27 mouse cellular contexts compared by ENCODE assay signal in genomic region chr3:142777227-142777626, GRCm38 (mm10). TPM values are rescaled to one million over a fixed set of nuclear protein-coding genes. Genes with fewer than 3 reads are reported as not detected.
DNase-seq lines count a peak whose midpoint lies in the region; ATAC-seq lines count a peak whose summit lies in the region.
"Had no signal": no experiment of that assay in that cellular context is flagged by ENCODE, and none has a peak within 500 bp of the region (broad histone marks: within the 10 kb centered on the region; RNA-seq: fewer than 3 reads in every experiment).

No protein-coding gene starts in this region.

- WGBS in neural tube, embryonic 15.5 days: 87% methylated on average over 3 of the region's 3 CpGs

- H3K27ac ChIP-seq in neural tube, embryonic 15.5 days (replicated peaks): no peak overlapping the region
- H3K27ac ChIP-seq: embryonic facial prominence, embryonic 13.5 days; embryonic facial prominence, embryonic 15.5 days; forebrain, embryonic 10.5 days; forebrain, embryonic 12.5 days had no signal

- H3K4me2 ChIP-seq in neural tube, embryonic 15.5 days: no peak overlapping the region
- H3K4me2 ChIP-seq: embryonic facial prominence, embryonic 13.5 days; embryonic facial prominence, embryonic 15.5 days; forebrain, embryonic 12.5 days had no signal

- H3K4me1 ChIP-seq in neural tube, embryonic 15.5 days: no peaks in the 10 kb centered on the region
- H3K4me1 ChIP-seq: embryonic facial prominence, embryonic 13.5 days; embryonic facial prominence, embryonic 15.5 days; forebrain, embryonic 10.5 days; forebrain, embryonic 12.5 days had no signal

- no peak overlapping the region for H3K9ac ChIP-seq in neural tube, embryonic 15.5 days (replicated peaks)
- H3K9ac ChIP-seq: embryonic facial prominence, embryonic 13.5 days; embryonic facial prominence, embryonic 15.5 days; forebrain, embryonic 12.5 days had no signal

- H3K36me3 ChIP-seq in neural tube, embryonic 15.5 days: peaks cover 51% of the 10 kb centered on the region

- peak; percentile 42 for DNase-seq in heart, adult 11 months
- no peak for DNase-seq in heart, postnatal 25 days (ENCODE audit: low spot score)
- DNase-seq in neural tube, embryonic 10.5 days (ENCODE audit: extremely low spot score, low spot score): peak; percentile 8
- no peak for DNase-seq in retina, postnatal 1 day
- DNase-seq: adrenal gland, adult 2 months; adrenal gland, postnatal 10 days; adrenal gland, postnatal 25 days; B cell, adult 2 months; cerebellum, adult 11 months; cerebellum, adult 18-20 months; cerebellum, adult 8-10 months; cerebellum, adult 9-11 months; cerebellum, postnatal 14 days; cerebellum, postnatal 36 days; embryo, embryonic 11 days had no signal

- intact Hi-C loops in heart, postnatal 25 days (cut with DNase I): loop anchor here (5.0 kb wide), 1 partner anchor 150 kb away; no protein-coding TSS in a partner anchor

- ATAC-seq in neural tube, embryonic 15.5 days (ENCODE audit: low FRiP score): no peak
- peak; percentile 67 for ATAC-seq in megakaryocyte-erythroid progenitor cell, adult 5-6 weeks (replicated peaks; ENCODE audit: low FRiP score, low TSS enrichment, poor library complexity, severe bottlenecking)
- ATAC-seq: CD4-positive, CD25-positive, alpha-beta regulatory T cell, adult 4 months; forebrain, embryonic 14.5 days; forebrain, embryonic 16.5 days had no signal

- H3K9me3 ChIP-seq in neural tube, embryonic 15.5 days (replicated peaks): no peaks in the 10 kb centered on the region
- H3K9me3 ChIP-seq: embryonic facial prominence, embryonic 13.5 days; embryonic facial prominence, embryonic 15.5 days; forebrain, embryonic 10.5 days; forebrain, embryonic 12.5 days; G1E had no signal

- no peaks in the 10 kb centered on the region for H3K27me3 ChIP-seq in neural tube, embryonic 15.5 days (replicated peaks)
- H3K27me3 ChIP-seq: CH12.LX; embryonic facial prominence, embryonic 13.5 days; embryonic facial prominence, embryonic 15.5 days; forebrain, embryonic 12.5 days had no signal

- no peak overlapping the region for H3K4me3 ChIP-seq in neural tube, embryonic 15.5 days (replicated peaks)
- H3K4me3 ChIP-seq: embryonic facial prominence, embryonic 13.5 days; embryonic facial prominence, embryonic 15.5 days; erythroblast, embryonic 14.5 days; forebrain, embryonic 10.5 days; forebrain, embryonic 12.5 days had no signal

RNA-seq across cellular contexts. Expression of gene Gtf2b, which starts 12.4 kb away (rescaled TPM):
- 10 to 100 TPM; 17.9 to 18.3 TPM for total RNA-seq in heart, postnatal 25 days (2021)
- 68.9 and 69.7 TPM in 2 replicates for polyA plus RNA-seq in neural tube, embryonic 15.5 days (2015; fragmentation: Nextera tagmentation; extraction: Ambion mirVana)
- 48.9 and 53.6 TPM in 2 replicates for total RNA-seq in megakaryocyte-erythroid progenitor cell, adult 5-6 weeks (2014; fragmentation: Nextera tagmentation)
- 130 and 150 TPM in 2 replicates for total RNA-seq in megakaryocyte-erythroid progenitor cell, adult 5-6 weeks (2017)

Comparison
In these comparisons a context has a peak if more than half of its experiments do, and no peak if none do; other contexts are left out.
1. DNase-seq: peak in heart, adult 11 months (single experiment) and neural tube, embryonic 10.5 days (single experiment); none in heart, postnatal 25 days (single experiment) and retina, postnatal 1 day (single experiment).